12 mouse cellular contexts compared by ENCODE assay signal in genomic region chr13:113044876-113045275, GRCm38 (mm10). TPM values are rescaled to one million over a fixed set of nuclear protein-coding genes. Genes with fewer than 3 reads are reported as not detected.
DNase-seq lines count a peak whose midpoint lies in the region; ATAC-seq lines count a peak whose summit lies in the region.
"Had no signal": no experiment of that assay in that cellular context is flagged by ENCODE, and none has a peak within 500 bp of the region (broad histone marks: within the 10 kb centered on the region; RNA-seq: fewer than 3 reads in every experiment).

No protein-coding gene starts in this region.

- H3K4me1 ChIP-seq in heart, embryonic 10.5 days = peaks cover 23% of the 10 kb centered on the region; the same call in 1 of the 2 replicates
- H3K4me1 ChIP-seq in embryonic facial prominence, embryonic 10.5 days = peaks cover 13% of the 10 kb centered on the region
- no peaks in the 10 kb centered on the region for H3K4me1 ChIP-seq in hindbrain, embryonic 11.5 days (replicated peaks; ENCODE audit: control insufficient read depth, insufficient read depth, low read length)
- peaks cover 7% of the 10 kb centered on the region; the same call in 1 of the 2 replicates for H3K4me1 ChIP-seq in midbrain, embryonic 12.5 days

- ATAC-seq in hindbrain, embryonic 11.5 days (ENCODE audit: low FRiP score) = no peak
- ATAC-seq in midbrain, embryonic 12.5 days (ENCODE audit: low FRiP score, low read depth) = no peak

- intact Hi-C loops in heart, postnatal 36 days (cut with DNase I) = loop anchor here (5.0 to 10.0 kb wide), 2 partner anchors 92 to 820 kb away; no protein-coding TSS in a partner anchor

- peak overlapping the region; percentile 86; the same call in 1 of the 2 replicates for H3K27ac ChIP-seq in heart, embryonic 10.5 days
- no peak overlapping the region; the same call in 1 of the 2 replicates for H3K27ac ChIP-seq in embryonic facial prominence, embryonic 10.5 days (replicated peaks)
- no peak overlapping the region for H3K27ac ChIP-seq in hindbrain, embryonic 11.5 days (ENCODE audit: low read depth, low read length)
- H3K27ac ChIP-seq in midbrain, embryonic 12.5 days (replicated peaks) = no peak overlapping the region

- H3K4me2 ChIP-seq in hindbrain, embryonic 11.5 days (replicated peaks; ENCODE audit: low read depth, low read length) = peak overlapping the region; percentile 37
- H3K4me2 ChIP-seq in midbrain, embryonic 12.5 days (replicated peaks) = peak overlapping the region; percentile 60

- peak; percentile 58 for DNase-seq in heart, embryonic 10.5 days (ENCODE audit: low spot score)
- DNase-seq in heart, postnatal 36 days = no peak
- DNase-seq in embryonic facial prominence, embryonic 10.5 days (ENCODE audit: low spot score) = no peak
- DNase-seq in hindbrain, embryonic 11.5 days (ENCODE audit: low spot score) = no peak
- DNase-seq in embryo, embryonic 9.5 days (ENCODE audit: extremely low spot score) = no peak
- no peak for DNase-seq in ovary, adult 18-20 months (ENCODE audit: low spot score)
- DNase-seq in embryo, embryonic 10 days (ENCODE audit: low spot score) = no peak
- DNase-seq: lung, postnatal 36 days had no signal

- H3K9ac ChIP-seq in hindbrain, embryonic 11.5 days (ENCODE audit: low read depth, low read length) = no peak overlapping the region
- peak overlapping the region; percentile 46; the same call in 1 of the 2 replicates for H3K9ac ChIP-seq in midbrain, embryonic 12.5 days (replicated peaks)

- H3K27me3 ChIP-seq in heart, embryonic 10.5 days (ENCODE audit: insufficient read depth, poor library complexity, severe bottlenecking) = no peaks in the 10 kb centered on the region
- no peaks in the 10 kb centered on the region for H3K27me3 ChIP-seq in embryonic facial prominence, embryonic 10.5 days (replicated peaks; ENCODE audit: low read depth, poor library complexity, severe bottlenecking)
- H3K27me3 ChIP-seq in hindbrain, embryonic 11.5 days (ENCODE audit: control insufficient read depth, insufficient read depth, low read length) = no peaks in the 10 kb centered on the region
- no peaks in the 10 kb centered on the region for H3K27me3 ChIP-seq in midbrain, embryonic 12.5 days

- peaks cover 28% of the 10 kb centered on the region for H3K36me3 ChIP-seq in heart, embryonic 10.5 days
- H3K36me3 ChIP-seq in embryonic facial prominence, embryonic 10.5 days (replicated peaks) = peaks cover 35% of the 10 kb centered on the region
- H3K36me3 ChIP-seq in hindbrain, embryonic 11.5 days (ENCODE audit: control insufficient read depth, insufficient read depth, low read length) = no peaks in the 10 kb centered on the region
- H3K36me3 ChIP-seq in midbrain, embryonic 12.5 days = 0 out of 2 replicates have a peak, but pooled peaks cover 6% of the 10 kb centered on the region

- no peaks in the 10 kb centered on the region for H3K9me3 ChIP-seq in heart, embryonic 10.5 days
- H3K9me3 ChIP-seq in embryonic facial prominence, embryonic 10.5 days = no peaks in the 10 kb centered on the region
- H3K9me3 ChIP-seq in hindbrain, embryonic 11.5 days (ENCODE audit: control insufficient read depth, low read length) = no peaks in the 10 kb centered on the region
- no peaks in the 10 kb centered on the region for H3K9me3 ChIP-seq in midbrain, embryonic 12.5 days

- H3K4me3 ChIP-seq in heart, embryonic 10.5 days = peak overlapping the region; percentile 70
- H3K4me3 ChIP-seq in embryonic facial prominence, embryonic 10.5 days = peak overlapping the region; percentile 69
- H3K4me3 ChIP-seq in hindbrain, embryonic 11.5 days (ENCODE audit: low read depth, low read length) = peak overlapping the region; percentile 46
- H3K4me3 ChIP-seq in midbrain, embryonic 12.5 days = peak overlapping the region; percentile 52
- H3K4me3 ChIP-seq: erythroblast, embryonic 14.5 days had no signal

- WGBS in heart, embryonic 10.5 days = 71% methylated on average over 3 of the region's 3 CpGs
- 82% methylated on average over 3 of the region's 3 CpGs for WGBS in embryonic facial prominence, embryonic 10.5 days
- 81% methylated on average over 3 of the region's 3 CpGs for WGBS in hindbrain, embryonic 11.5 days
- WGBS in midbrain, embryonic 12.5 days = 90% methylated on average over 3 of the region's 3 CpGs

RNA-seq across cellular contexts. Expression of gene Gpx8, which starts 1.3 kb away (rescaled TPM):
- polyA plus RNA-seq in heart, embryonic 10.5 days (2016; fragmentation: Nextera tagmentation; extraction: Ambion mirVana) = 124 and 134 TPM in 2 replicates
- 10 to 100 TPM; 34.5 to 37.7 TPM for total RNA-seq in heart, postnatal 36 days (2021)
- 90.2 and 98.3 TPM in 2 replicates for polyA plus RNA-seq in embryonic facial prominence, embryonic 10.5 days (2016; fragmentation: Nextera tagmentation; extraction: Ambion mirVana)
- 103 and 105 TPM in 2 replicates for polyA plus RNA-seq in hindbrain, embryonic 11.5 days (2014; fragmentation: Nextera tagmentation; extraction: Ambion mirVana)
- polyA plus RNA-seq in midbrain, embryonic 12.5 days (2016; fragmentation: Nextera tagmentation; extraction: Ambion mirVana) = 97.4 and 102 TPM in 2 replicates
- polyA plus RNA-seq: erythroblast, embryonic 14.5 days had no signal

RNA-seq across cellular contexts. Expression of gene Cdc20b, which starts 10.0 kb away (rescaled TPM):
- polyA plus RNA-seq in heart, embryonic 10.5 days (2016; fragmentation: Nextera tagmentation; extraction: Ambion mirVana) = not detected in 2 replicates
- total RNA-seq in heart, postnatal 36 days (2021) = not detected
- 0.19 and 0.83 TPM in 2 replicates for polyA plus RNA-seq in embryonic facial prominence, embryonic 10.5 days (2016; fragmentation: Nextera tagmentation; extraction: Ambion mirVana)
- polyA plus RNA-seq in hindbrain, embryonic 11.5 days (2014; fragmentation: Nextera tagmentation; extraction: Ambion mirVana) = 0.92 and 2.1 TPM in 2 replicates
- polyA plus RNA-seq in midbrain, embryonic 12.5 days (2016; fragmentation: Nextera tagmentation; extraction: Ambion mirVana) = 0.15 TPM in 1 of 2 replicates, not detected in the other
- polyA plus RNA-seq: erythroblast, embryonic 14.5 days; small intestine, adult 2 months had no signal

RNA-seq across cellular contexts. Expression of gene Mcidas, which starts 51.2 kb away (rescaled TPM):
- 0.13 TPM in 1 of 2 replicates, not detected in the other for polyA plus RNA-seq in heart, embryonic 10.5 days (2016; fragmentation: Nextera tagmentation; extraction: Ambion mirVana)
- total RNA-seq in heart, postnatal 36 days (2021) = not detected
- polyA plus RNA-seq in embryonic facial prominence, embryonic 10.5 days (2016; fragmentation: Nextera tagmentation; extraction: Ambion mirVana) = 0.06 and 0.50 TPM in 2 replicates
- 2.2 and 2.7 TPM in 2 replicates for polyA plus RNA-seq in hindbrain, embryonic 11.5 days (2014; fragmentation: Nextera tagmentation; extraction: Ambion mirVana)
- polyA plus RNA-seq in midbrain, embryonic 12.5 days (2016; fragmentation: Nextera tagmentation; extraction: Ambion mirVana) = 0.24 and 1.1 TPM in 2 replicates
- polyA plus RNA-seq: erythroblast, embryonic 14.5 days; large intestine, adult 2 months; small intestine, adult 2 months had no signal

RNA-seq across cellular contexts. Expression of gene Gzma, which starts 55.9 kb away (rescaled TPM):
- not detected in 2 replicates for polyA plus RNA-seq in heart, embryonic 10.5 days (2016; fragmentation: Nextera tagmentation; extraction: Ambion mirVana)
- under 1 TPM in 1 of 2 experiments, not detected in 1; 0.51 TPM for total RNA-seq in heart, postnatal 36 days (2021)
- not detected in 2 replicates for polyA plus RNA-seq in embryonic facial prominence, embryonic 10.5 days (2016; fragmentation: Nextera tagmentation; extraction: Ambion mirVana)
- not detected in 2 replicates for polyA plus RNA-seq in hindbrain, embryonic 11.5 days (2014; fragmentation: Nextera tagmentation; extraction: Ambion mirVana)
- not detected in 2 replicates for polyA plus RNA-seq in midbrain, embryonic 12.5 days (2016; fragmentation: Nextera tagmentation; extraction: Ambion mirVana)
- polyA plus RNA-seq: erythroblast, embryonic 14.5 days had no signal

RNA-seq across cellular contexts. Expression of gene Ccno, which starts 57.3 kb away (rescaled TPM):
- polyA plus RNA-seq in heart, embryonic 10.5 days (2016; fragmentation: Nextera tagmentation; extraction: Ambion mirVana) = 0.10 TPM in 1 of 2 replicates, not detected in the other
- under 1 TPM; 0.19 to 0.67 TPM for total RNA-seq in heart, postnatal 36 days (2021)
- polyA plus RNA-seq in embryonic facial prominence, embryonic 10.5 days (2016; fragmentation: Nextera tagmentation; extraction: Ambion mirVana) = 0.24 and 0.57 TPM in 2 replicates
- polyA plus RNA-seq in hindbrain, embryonic 11.5 days (2014; fragmentation: Nextera tagmentation; extraction: Ambion mirVana) = 2.6 and 5.0 TPM in 2 replicates
- polyA plus RNA-seq in midbrain, embryonic 12.5 days (2016; fragmentation: Nextera tagmentation; extraction: Ambion mirVana) = 0.85 and 1.9 TPM in 2 replicates
- polyA plus RNA-seq: erythroblast, embryonic 14.5 days had no signal
